Comparison of ENCODE assay signal across 8 mouse cellular contexts in the genomic region with DNA sequence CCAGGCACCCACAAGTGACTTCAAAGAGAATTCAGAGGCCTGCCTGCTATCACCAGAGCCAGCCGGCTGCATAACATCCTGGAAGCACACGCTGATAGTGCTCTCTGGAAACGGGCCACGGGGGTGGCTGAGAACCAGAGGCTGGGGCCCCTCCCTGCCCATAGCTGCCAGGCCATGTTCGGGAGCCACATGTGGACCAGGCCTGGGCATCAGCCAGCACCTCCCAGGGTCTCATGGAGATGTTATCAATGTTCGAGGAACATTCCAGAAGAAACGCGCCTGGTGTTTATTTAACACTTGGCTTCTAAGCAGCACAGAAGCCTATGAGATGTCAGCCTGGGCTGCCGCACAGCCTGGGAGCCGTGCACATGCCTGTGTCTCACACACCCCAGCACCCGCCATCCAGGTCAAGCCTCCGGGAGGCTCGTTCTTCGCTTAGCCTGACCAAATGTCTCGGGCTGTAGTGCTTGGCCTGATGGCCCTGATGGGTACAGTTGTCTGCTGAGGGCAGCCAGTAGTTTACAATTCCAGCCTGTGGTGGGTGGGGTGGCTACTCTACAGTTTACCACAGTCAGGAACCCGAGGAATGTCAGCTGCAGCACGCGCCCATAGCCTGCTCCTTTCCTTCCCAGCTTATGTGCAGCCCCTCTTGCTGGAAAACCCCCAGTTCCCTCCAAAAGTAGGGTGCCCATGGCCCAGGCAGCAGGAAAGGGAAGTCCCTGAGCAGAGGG. TPM values are rescaled to one million over a fixed set of nuclear protein-coding genes. Genes with fewer than 3 reads are reported as not detected.
A peak's percentile ranks its signal among the peaks of the same experiment; 100 is the strongest.
DNase-seq lines count a peak whose midpoint lies in the region; ATAC-seq and TF ChIP-seq lines count a peak whose summit lies in the region.

No protein-coding gene starts in this region.

- peak overlapping the region; percentile 47 for H3K9ac ChIP-seq in MEL (ENCODE audit: control insufficient read depth, low read depth, low read length, poor library complexity, severe bottlenecking)
- peak overlapping the region; percentile 38 for H3K9ac ChIP-seq in heart, embryonic 13.5 days
- no peak overlapping the region for H3K9ac ChIP-seq in limb, embryonic 11.5 days (ENCODE audit: low read length)

- peak overlapping the region; percentile 26; the same call in 1 of the 2 replicates for H3K27ac ChIP-seq in MEL (ENCODE audit: control insufficient read depth, low read depth, low read length)
- H3K27ac ChIP-seq in heart, embryonic 13.5 days (replicated peaks): peak overlapping the region; percentile 87
- H3K27ac ChIP-seq in limb, embryonic 11.5 days (replicated peaks; ENCODE audit: low read depth, low read length): no peak overlapping the region
- no peak overlapping the region; the same call in 1 of the 2 replicates for H3K27ac ChIP-seq in layer of hippocampus, adult 2 months

- peak; percentile 65; the same call in 1 of the 2 replicates for ATAC-seq in heart, embryonic 13.5 days (ENCODE audit: extremely low read depth, insufficient number of reproducible peaks, low FRiP score, low TSS enrichment)
- ATAC-seq in limb, embryonic 11.5 days (ENCODE audit: insufficient number of reproducible peaks, low FRiP score, low TSS enrichment, low read depth): peak; percentile 31; the same call in 1 of the 2 replicates

- H3K79me2 ChIP-seq in MEL (ENCODE audit: control insufficient read depth, insufficient read depth, low read length, poor library complexity) (no peaks in the 10 kb centered on the region), myocyte (ENCODE audit: control insufficient read depth, insufficient read depth) (no peaks in the 10 kb centered on the region)

- DNase-seq in MEL (ENCODE audit: low read depth, low spot score): peak; percentile 78
- DNase-seq in adrenal gland, postnatal 36 days: peak; percentile 20 to 40
- no peak for DNase-seq in limb, embryonic 11.5 days (ENCODE audit: low spot score)
- no peak for DNase-seq in right cerebral cortex, postnatal 25 days
- DNase-seq in layer of hippocampus, adult 2 months (ENCODE audit: low spot score in 2 of 2): no peak
- DNase-seq in neural tube, embryonic 10.5 days (ENCODE audit: extremely low spot score, low spot score): no peak

- TF ChIP-seq EP300 in MEL (IDR thresholded peaks at IDR 0.05; ENCODE audit: low read depth in 1 of 2, low read length in 2 of 2): peak; percentile 72 to 81; a peak in 3 of 4 replicates

- H3K4me2 ChIP-seq in heart, embryonic 13.5 days: peak overlapping the region; percentile 49
- no peak overlapping the region for H3K4me2 ChIP-seq in limb, embryonic 11.5 days (ENCODE audit: low read depth, severe bottlenecking)
- no peak overlapping the region for H3K4me2 ChIP-seq in myocyte (ENCODE audit: low read depth)

- 6% methylated on average over 18 of the region's 18 CpGs for WGBS in heart, embryonic 13.5 days
- WGBS in limb, embryonic 11.5 days: 36% methylated on average over 18 of the region's 18 CpGs

- peaks cover 8 to 15% of the 10 kb centered on the region in 2 experiments for H3K4me1 ChIP-seq in MEL (ENCODE audit: control insufficient read depth in 1 of 2, insufficient read depth in 2 of 2, low read length in 2 of 2)
- H3K4me1 ChIP-seq in heart, embryonic 13.5 days: peaks cover 53% of the 10 kb centered on the region
- H3K4me1 ChIP-seq in limb, embryonic 11.5 days (ENCODE audit: control insufficient read depth, insufficient read depth, low read length): no peaks in the 10 kb centered on the region

- H3K36me3 ChIP-seq in MEL (ENCODE audit: control insufficient read depth in 1 of 2, insufficient read depth in 2 of 2, low read length in 2 of 2): peaks cover 3 to 7% of the 10 kb centered on the region in 2 experiments
- H3K36me3 ChIP-seq in heart, embryonic 13.5 days: peaks cover 34% of the 10 kb centered on the region
- peaks cover 12% of the 10 kb centered on the region; the same call in 1 of the 2 replicates for H3K36me3 ChIP-seq in limb, embryonic 11.5 days (ENCODE audit: control insufficient read depth, insufficient read depth, low read length)
- H3K36me3 ChIP-seq in myocyte (ENCODE audit: control insufficient read depth, insufficient read depth): peaks cover 7% of the 10 kb centered on the region

- no peak for TF ChIP-seq POLR2A in MEL (IDR thresholded peaks at IDR 0.05; ENCODE audit: control insufficient read depth in 1 of 2, insufficient read depth in 1 of 2, low read depth in 1 of 2, low read length in 2 of 2, poor library complexity in 1 of 2)
- no peak for TF ChIP-seq POLR2A in myocyte (IDR thresholded peaks at IDR 0.05; ENCODE audit: insufficient read length, low read depth)

- no peaks in the 10 kb centered on the region for H3K27me3 ChIP-seq in MEL (ENCODE audit: control insufficient read depth in 1 of 2, insufficient read depth in 2 of 2, low read length in 2 of 2)
- H3K27me3 ChIP-seq in heart, embryonic 13.5 days (replicated peaks): peaks cover 4% of the 10 kb centered on the region; the same call in 1 of the 2 replicates
- H3K27me3 ChIP-seq in limb, embryonic 11.5 days (ENCODE audit: control insufficient read depth, insufficient read depth, low read length): no peaks in the 10 kb centered on the region
- no peaks in the 10 kb centered on the region for H3K27me3 ChIP-seq in myocyte (ENCODE audit: control insufficient read depth, insufficient read depth, insufficient read length)

- no peak overlapping the region for H3ac ChIP-seq in myocyte (ENCODE audit: control insufficient read depth, insufficient read length)

- no peak for TF ChIP-seq CTCF in MEL (IDR thresholded peaks at IDR 0.05 in 2 of 3, conservative IDR thresholded peaks at IDR 0.05 in 1 of 3; ENCODE audit: control insufficient read depth in 1 of 3, insufficient read depth in 1 of 3, low read depth in 2 of 3, low read length in 3 of 3, poor library complexity in 1 of 3, severe bottlenecking in 1 of 3)
- TF ChIP-seq CTCF in layer of hippocampus, adult 2 months (conservative IDR thresholded peaks at IDR 0.05): no peak

- TF ChIP-seq RAD21 in MEL (IDR thresholded peaks at IDR 0.05; ENCODE audit: low read depth, low read length): no peak

- no peaks in the 10 kb centered on the region for H3K9me3 ChIP-seq in MEL (replicated peaks; ENCODE audit: insufficient read depth, low read length)
- no peaks in the 10 kb centered on the region for H3K9me3 ChIP-seq in heart, embryonic 13.5 days
- no peaks in the 10 kb centered on the region for H3K9me3 ChIP-seq in limb, embryonic 11.5 days (ENCODE audit: control insufficient read depth, low read length)

- H3K4me3 ChIP-seq in MEL (ENCODE audit: control insufficient read depth in 1 of 2, insufficient read depth in 1 of 2, low read depth in 2 of 2, low read length in 2 of 2): peak overlapping the region in 1 of 2 experiments; percentile 0; a peak in 1 of 4 replicates
- no peak overlapping the region for H3K4me3 ChIP-seq in heart, embryonic 13.5 days
- H3K4me3 ChIP-seq in limb, embryonic 11.5 days (ENCODE audit: low read depth, low read length): no peak overlapping the region
- H3K4me3 ChIP-seq in myocyte: no peak overlapping the region
- H3K4me3 ChIP-seq in layer of hippocampus, adult 2 months: no peak overlapping the region

TF ChIP-seq in MEL, 35 proteins besides CTCF, POLR2A, EP300 and RAD21 (continues in another document):
- no peak for TF ChIP-seq USF2 (IDR thresholded peaks at IDR 0.05; ENCODE audit: borderline replicate concordance in 1 of 2, insufficient read depth in 1 of 2, low read depth in 1 of 2, low read length in 2 of 2)
- TF ChIP-seq GATA1 (IDR thresholded peaks at IDR 0.05; ENCODE audit: low read depth, low read length): peak; percentile 66
- TF ChIP-seq KAT2A (conservative IDR thresholded peaks at IDR 0.05; ENCODE audit: low read depth, low read length): no peak
- TF ChIP-seq E2F4 (IDR thresholded peaks at IDR 0.05; ENCODE audit: borderline replicate concordance, low read depth, low read length): no peak
- TF ChIP-seq TCF12 (IDR thresholded peaks at IDR 0.05; ENCODE audit: low read depth, low read length): peak; percentile 84; the same call in 1 of the 2 replicates
- TF ChIP-seq ZMIZ1 (IDR thresholded peaks at IDR 0.05; ENCODE audit: low read depth, low read length): no peak
- TF ChIP-seq ZKSCAN1 (IDR thresholded peaks at IDR 0.05; ENCODE audit: low read depth, low read length): no peak
- TF ChIP-seq ELF1 (IDR thresholded peaks at IDR 0.05; ENCODE audit: low read depth, low read length): no peak

TF ChIP-seq in myocyte, 11 proteins besides CTCF, POLR2A, EP300 and RAD21:
- TF ChIP-seq MYOG (IDR thresholded peaks at IDR 0.05; ENCODE audit: control insufficient read depth in 1 of 3, insufficient read depth in 1 of 3, insufficient read length in 2 of 3, low read depth in 2 of 3) (peak in 1 of 3 experiments; percentile 65), MYOD1 (IDR thresholded peaks at IDR 0.05; ENCODE audit: control insufficient read depth in 1 of 3, insufficient read length in 2 of 3, low read depth in 2 of 3) (peak in 2 of 3 experiments; percentile 9 to 48), POLR2AphosphoS2 (IDR thresholded peaks at IDR 0.05; ENCODE audit: insufficient read length, low read depth) (no peak)

RNA-seq across cellular contexts. Expression of a gene that starts 31.2 kb away (rescaled TPM):
- total RNA-seq in MEL (2012; rRNA removed): 54.9 and 70.6 TPM in 2 replicates
- 10 to 100 TPM in 1 of 2 experiments, not detected in 1; 74.0 TPM for polyA plus RNA-seq in MEL (2012; ENCODE audit: insufficient read depth in 1 of 2, insufficient read length in 2 of 2, low read depth in 1 of 2, low replicate concordance in 2 of 2, missing spikeins in 1 of 2)
- total RNA-seq in adrenal gland, postnatal 36 days (2021): 10 to 100 TPM; 19.2 to 25.0 TPM
- 23.9 and 24.0 TPM in 2 replicates for polyA plus RNA-seq in heart, embryonic 13.5 days (2015; fragmentation: Nextera tagmentation; extraction: Ambion mirVana)
- polyA plus RNA-seq in limb, embryonic 11.5 days (2014; fragmentation: Nextera tagmentation; extraction: Ambion mirVana): 43.4 and 43.8 TPM in 2 replicates
- 34.4 TPM for polyA plus RNA-seq in myocyte (2012; fragmentation: generic; extraction: Trizol)
- 10 to 100 TPM; 32.8 to 35.2 TPM for total RNA-seq in layer of hippocampus, adult 2 months (2021)

RNA-seq across cellular contexts. Expression of a gene that starts 45.7 kb away (rescaled TPM):
- 36.7 and 36.9 TPM in 2 replicates for total RNA-seq in MEL (2012; rRNA removed)
- polyA plus RNA-seq in MEL (2012; ENCODE audit: insufficient read depth in 1 of 2, insufficient read length in 2 of 2, low read depth in 1 of 2, low replicate concordance in 2 of 2, missing spikeins in 1 of 2): 10 to 100 TPM in 1 of 2 experiments, not detected in 1; 45.8 TPM
- 1 to 10 TPM; 4.2 to 9.1 TPM for total RNA-seq in adrenal gland, postnatal 36 days (2021)
- 1.5 and 1.6 TPM in 2 replicates for polyA plus RNA-seq in heart, embryonic 13.5 days (2015; fragmentation: Nextera tagmentation; extraction: Ambion mirVana)
- 0.64 and 0.68 TPM in 2 replicates for polyA plus RNA-seq in limb, embryonic 11.5 days (2014; fragmentation: Nextera tagmentation; extraction: Ambion mirVana)
- polyA plus RNA-seq in myocyte (2012; fragmentation: generic; extraction: Trizol): 1.3 TPM
- 1 to 10 TPM; 3.3 to 4.6 TPM for total RNA-seq in layer of hippocampus, adult 2 months (2021)

Comparison
In these comparisons a context has a peak if more than half of its experiments do, and no peak if none do; other contexts are left out.
1. DNase-seq: peak in MEL (single experiment) and adrenal gland, postnatal 36 days (2 of 2); none in limb, embryonic 11.5 days (single experiment), right cerebral cortex, postnatal 25 days (single experiment), layer of hippocampus, adult 2 months (0 of 2) and neural tube, embryonic 10.5 days (single experiment).
2. H3K27ac ChIP-seq: peak in MEL (single experiment) and heart, embryonic 13.5 days (single experiment); none in limb, embryonic 11.5 days (single experiment) and layer of hippocampus, adult 2 months (single experiment).